Mouse (Mus musculus): Measurements from ENCODE around the gene Lmf1. TPM values are rescaled to one million over a fixed set of nuclear protein-coding genes. Genes with fewer than 3 reads are reported as not detected.

Lmf1 gene
- polyA plus RNA-seq, 1 experiment from 2014 or later: 26.2 TPM

DNA sequence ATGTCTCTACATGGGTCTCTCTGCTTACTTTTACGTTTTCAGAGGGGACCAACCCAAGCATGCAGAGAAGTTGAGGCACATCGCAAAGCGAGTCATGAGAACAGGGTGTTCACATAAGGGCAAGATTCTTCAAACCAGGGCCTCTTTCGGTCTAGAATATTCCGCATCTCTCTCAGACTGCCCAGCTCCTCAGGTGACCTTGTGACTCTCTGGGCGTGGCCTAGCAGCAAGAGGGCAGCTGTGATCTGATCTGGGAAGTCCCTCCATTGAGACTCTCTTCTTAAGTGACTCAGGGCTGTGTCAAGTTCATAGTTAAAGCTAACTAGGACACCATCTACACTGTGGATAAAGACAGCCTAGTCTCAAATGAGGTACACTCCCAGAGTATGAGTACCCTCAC, 34.4 kb downstream of the Lmf1 start:
- H3K4me1 ChIP-seq: peaks cover 35% of the 10 kb centered on the region
- no peak overlapping the region for H3K27ac ChIP-seq
- H3K27me3 ChIP-seq: no peaks in the 10 kb centered on the region
- H3K9ac ChIP-seq: no peak overlapping the region
- 95% methylated on average over 6 of the region's 6 CpGs for WGBS
- peaks cover 29% of the 10 kb centered on the region for H3K36me3 ChIP-seq
- no peaks in the 10 kb centered on the region for H3K9me3 ChIP-seq (replicated peaks)
- H3K4me3 ChIP-seq: no peak overlapping the region
- no peak overlapping the region for H3K4me2 ChIP-seq (replicated peaks)
- no peak for ATAC-seq (ENCODE audit: low FRiP score)

DNA sequence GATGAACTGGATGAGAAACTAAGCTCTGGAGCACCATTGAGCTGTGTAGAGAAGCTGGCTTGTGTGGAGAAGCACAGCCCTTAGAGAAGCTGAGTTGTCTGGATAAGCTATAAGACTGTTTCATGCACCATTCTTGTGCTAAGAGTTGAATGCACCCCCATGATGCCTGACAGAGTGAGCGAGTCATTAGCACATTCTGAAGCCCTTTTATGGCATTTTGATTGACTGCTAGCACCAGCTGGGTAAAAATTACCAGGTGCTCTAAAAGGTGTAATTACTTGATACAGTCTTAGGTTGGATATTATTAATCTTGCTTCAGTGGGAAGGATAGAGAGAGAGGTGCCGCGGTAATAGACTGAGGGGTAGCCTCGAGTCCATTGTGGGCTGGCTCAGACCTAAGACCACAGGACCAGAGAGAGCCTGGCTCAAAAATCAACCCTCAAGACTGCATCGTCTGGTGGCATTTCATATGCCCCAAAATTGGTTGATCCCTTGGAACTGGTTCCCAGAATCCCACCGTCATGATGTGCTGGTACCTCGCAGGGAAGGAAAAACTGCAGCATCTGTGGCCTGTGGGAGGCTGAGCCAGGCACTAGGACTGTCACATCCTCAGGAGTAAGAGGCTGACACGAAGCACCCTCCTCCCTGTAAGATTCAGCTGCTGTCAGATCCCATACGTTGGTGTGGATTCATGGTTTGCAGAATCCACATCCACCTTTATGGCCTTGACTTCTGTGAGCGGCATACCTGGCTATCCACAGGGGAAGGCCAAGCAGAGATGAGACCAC, 36.0 kb downstream of the Lmf1 start:
- peaks cover 28% of the 10 kb centered on the region for H3K4me1 ChIP-seq
- ATAC-seq (ENCODE audit: low FRiP score): no peak
- no peaks in the 10 kb centered on the region for H3K9me3 ChIP-seq (replicated peaks)
- no peak overlapping the region for H3K9ac ChIP-seq
- peaks cover 29% of the 10 kb centered on the region for H3K36me3 ChIP-seq
- H3K4me3 ChIP-seq: no peak overlapping the region
- no peaks in the 10 kb centered on the region for H3K27me3 ChIP-seq
- WGBS: 92% methylated on average over 10 of the region's 10 CpGs
- no peak overlapping the region for H3K27ac ChIP-seq
- H3K4me2 ChIP-seq (replicated peaks): no peak overlapping the region

GRCm38 (mm10) chr17:25618508-25619056, 39.7 kb downstream of the Lmf1 start:
- no peaks in the 10 kb centered on the region for H3K27me3 ChIP-seq
- peak; percentile 85 for ATAC-seq (ENCODE audit: low FRiP score)
- WGBS: 45% methylated on average over 16 of the region's 16 CpGs
- peaks cover 24% of the 10 kb centered on the region for H3K36me3 ChIP-seq
- peaks cover 18% of the 10 kb centered on the region for H3K4me1 ChIP-seq
- no peak overlapping the region for H3K4me2 ChIP-seq (replicated peaks)
- H3K4me3 ChIP-seq: no peak overlapping the region
- no peak overlapping the region for H3K9ac ChIP-seq
- H3K9me3 ChIP-seq (replicated peaks): no peaks in the 10 kb centered on the region
- peak overlapping the region; percentile 41; the same call in 1 of the 2 replicates for H3K27ac ChIP-seq

- peaks cover 37% of the 10 kb centered on the region for H3K4me1 ChIP-seq
- no peak overlapping the region for H3K9ac ChIP-seq
- no peak overlapping the region for H3K27ac ChIP-seq
- no peaks in the 10 kb centered on the region for H3K9me3 ChIP-seq (replicated peaks)
- H3K4me3 ChIP-seq: no peak overlapping the region
- ATAC-seq (ENCODE audit: low FRiP score): no peak
- H3K4me2 ChIP-seq (replicated peaks): no peak overlapping the region
- whole genome bisulfite sequencing: 86% methylated on average over 4 of the region's 4 CpGs
- H3K36me3 ChIP-seq: peaks cover 6% of the 10 kb centered on the region; the same call in 1 of the 2 replicates
- H3K27me3 ChIP-seq: no peaks in the 10 kb centered on the region
These were observed 44.6 kb downstream of the Lmf1 start for GRCm38 (mm10) chr17:25623441-25623840.

- H3K4me3 ChIP-seq: no peak overlapping the region
- no peak overlapping the region for H3K27ac ChIP-seq
- H3K9me3 ChIP-seq (replicated peaks): no peaks in the 10 kb centered on the region
- H3K27me3 ChIP-seq: no peaks in the 10 kb centered on the region
- H3K36me3 ChIP-seq: peaks cover 6% of the 10 kb centered on the region; the same call in 1 of the 2 replicates
- no peak overlapping the region for H3K9ac ChIP-seq
- ATAC-seq (ENCODE audit: low FRiP score): no peak
- H3K4me2 ChIP-seq (replicated peaks): no peak overlapping the region
- WGBS: 34% methylated on average over 11 of the region's 11 CpGs
- H3K4me1 ChIP-seq: peaks cover 33% of the 10 kb centered on the region
These were observed 45.0 kb downstream of the Lmf1 start for GRCm38 (mm10) chr17:25623935-25624334.

DNA sequence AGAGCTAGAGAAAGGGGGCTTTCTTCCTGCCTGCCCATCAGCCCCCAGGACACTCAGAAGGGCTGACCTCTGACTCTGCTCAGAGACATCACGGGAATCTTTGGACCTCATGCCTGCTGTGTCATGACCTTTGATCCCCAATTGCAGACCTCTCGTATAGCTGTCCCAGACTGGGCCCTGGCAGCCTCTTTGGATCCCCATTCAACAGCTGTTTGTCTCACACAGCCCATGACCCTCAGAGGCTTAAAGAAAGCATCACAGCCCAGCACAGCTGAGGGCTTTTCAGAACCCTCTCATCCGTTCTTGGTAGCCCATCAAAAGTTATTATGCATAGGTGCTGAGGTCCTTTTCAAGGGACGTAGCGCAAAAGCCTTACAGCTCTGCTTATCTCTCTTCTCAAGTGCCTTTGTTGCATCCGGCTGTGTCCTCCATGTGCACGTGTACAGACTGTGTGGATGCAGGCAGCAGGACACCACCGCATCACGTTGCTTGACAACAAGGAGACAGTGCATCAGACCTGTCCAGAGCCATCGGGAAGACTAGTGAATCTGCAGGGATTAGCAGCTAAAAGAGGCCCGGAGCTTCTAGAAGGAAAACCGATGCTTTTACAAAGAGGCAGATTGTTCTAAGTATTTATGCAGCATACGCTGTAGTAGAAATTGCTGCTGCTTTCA, 45.7 kb downstream of the Lmf1 start:
- Histone ChIP-seq H3K4me2 (replicated peaks) (no peak overlapping the region), H3K36me3 (peaks cover 6% of the 10 kb centered on the region; the same call in 1 of the 2 replicates), H3K4me3 (no peak overlapping the region), H3K9me3 (replicated peaks) (no peaks in the 10 kb centered on the region), H3K27ac (no peak overlapping the region), H3K9ac (no peak overlapping the region), H3K4me1 (peaks cover 33% of the 10 kb centered on the region), H3K27me3 (no peaks in the 10 kb centered on the region)
- WGBS: 35% methylated on average over 13 of the region's 13 CpGs
- no peak for ATAC-seq (ENCODE audit: low FRiP score)

GRCm38 (mm10) chr17:25625282-25625681, 46.4 kb downstream of the Lmf1 start:
- H3K9ac ChIP-seq: no peak overlapping the region
- no peak overlapping the region; the same call in 1 of the 2 replicates for H3K27ac ChIP-seq
- no peaks in the 10 kb centered on the region for H3K9me3 ChIP-seq (replicated peaks)
- H3K4me2 ChIP-seq (replicated peaks): no peak overlapping the region
- peaks cover 6% of the 10 kb centered on the region; the same call in 1 of the 2 replicates for H3K36me3 ChIP-seq
- peaks cover 30% of the 10 kb centered on the region for H3K4me1 ChIP-seq
- no peak for ATAC-seq (ENCODE audit: low FRiP score)
- WGBS: 72% methylated on average over 7 of the region's 7 CpGs
- no peaks in the 10 kb centered on the region for H3K27me3 ChIP-seq
- H3K4me3 ChIP-seq: no peak overlapping the region

DNA sequence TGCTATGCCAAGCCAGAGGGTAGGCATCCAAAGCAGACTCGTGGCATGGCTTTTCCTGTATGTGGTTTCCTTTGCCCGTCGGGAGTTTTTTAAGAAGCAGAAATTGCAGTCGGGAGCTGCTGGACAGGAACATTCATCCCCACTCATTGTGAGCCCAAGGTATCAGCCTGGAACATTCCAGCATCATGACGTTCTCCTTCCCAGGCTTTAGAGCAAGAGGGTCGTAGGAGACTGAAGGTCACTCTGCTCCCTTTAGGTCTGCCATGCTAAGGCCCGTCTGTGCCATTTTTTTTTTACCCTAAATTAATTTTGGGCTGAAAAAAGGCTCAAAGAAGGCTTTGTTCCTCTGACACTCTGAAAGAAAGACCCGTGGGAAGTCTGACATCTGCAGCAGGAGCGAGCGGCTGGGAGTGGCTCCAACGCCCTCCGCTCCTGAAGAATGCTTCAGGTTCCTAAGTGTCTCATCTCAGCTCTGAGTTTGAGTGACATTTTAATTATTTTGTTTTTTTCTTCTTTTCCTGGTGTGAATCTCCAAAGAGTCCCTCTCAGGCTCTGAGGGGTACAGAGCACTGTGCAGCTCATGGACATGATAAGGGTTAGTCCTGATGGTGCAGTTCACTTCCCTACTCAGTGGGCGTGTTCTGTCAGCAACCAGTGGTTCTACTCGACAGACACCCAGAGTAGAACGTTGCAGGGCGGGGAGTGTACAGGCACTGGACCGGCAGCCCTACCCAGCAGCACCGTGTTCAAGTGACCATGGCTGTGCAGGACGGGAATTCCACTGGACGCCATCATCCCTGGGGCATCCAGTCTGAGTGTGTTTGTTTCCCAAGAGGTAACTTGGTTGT, 47.5 kb downstream of the Lmf1 start:
- H3K27me3 ChIP-seq: no peaks in the 10 kb centered on the region
- ATAC-seq (ENCODE audit: low FRiP score): peak; percentile 43
- peak overlapping the region; percentile 49 for H3K27ac ChIP-seq
- no peak overlapping the region for H3K4me2 ChIP-seq (replicated peaks)
- no peak overlapping the region for H3K4me3 ChIP-seq
- WGBS: 33% methylated on average over 20 of the region's 20 CpGs
- H3K9ac ChIP-seq: no peak overlapping the region
- no peaks in the 10 kb centered on the region for H3K9me3 ChIP-seq (replicated peaks)
- peaks cover 6% of the 10 kb centered on the region; the same call in 1 of the 2 replicates for H3K36me3 ChIP-seq
- peaks cover 30% of the 10 kb centered on the region for H3K4me1 ChIP-seq

- Histone ChIP-seq H3K27ac (no peak overlapping the region), H3K4me2 (replicated peaks) (no peak overlapping the region), H3K4me1 (peaks cover 30% of the 10 kb centered on the region), H3K9ac (no peak overlapping the region), H3K4me3 (no peak overlapping the region), H3K36me3 (0 out of 2 replicates have a peak, but pooled peaks cover 17% of the 10 kb centered on the region), H3K9me3 (replicated peaks) (no peaks in the 10 kb centered on the region), H3K27me3 (no peaks in the 10 kb centered on the region)
- no peak for ATAC-seq (ENCODE audit: low FRiP score)
- 73% methylated on average over 5 of the region's 5 CpGs for WGBS
These were observed 51.4 kb downstream of the Lmf1 start for GRCm38 (mm10) chr17:25630313-25630712.

DNA sequence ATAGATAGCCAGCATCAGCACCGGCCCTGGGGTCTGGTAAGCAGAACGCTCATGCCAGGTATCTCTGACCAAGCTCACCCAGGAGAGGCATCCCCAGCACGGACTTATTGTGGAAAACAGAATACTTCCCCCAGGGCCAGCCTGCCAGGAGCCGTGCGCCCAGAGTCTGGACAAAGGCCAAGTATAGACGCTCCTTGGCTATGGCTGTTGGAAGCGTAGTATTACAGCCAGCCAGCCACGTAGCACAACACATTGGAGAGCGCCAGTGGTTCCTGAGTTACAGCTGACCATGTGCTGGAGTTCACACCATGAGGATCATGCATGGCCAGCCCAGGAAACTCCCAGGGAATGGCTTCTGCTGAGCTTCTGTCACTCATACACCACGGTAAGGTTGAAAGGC, 55.2 kb downstream of the Lmf1 start:
- Histone ChIP-seq H3K9me3 (replicated peaks) (no peaks in the 10 kb centered on the region), H3K9ac (no peak overlapping the region), H3K36me3 (0 out of 2 replicates have a peak, but pooled peaks cover 17% of the 10 kb centered on the region), H3K4me1 (peaks cover 24% of the 10 kb centered on the region), H3K4me2 (replicated peaks) (no peak overlapping the region), H3K27ac (peak overlapping the region; percentile 68), H3K4me3 (no peak overlapping the region), H3K27me3 (no peaks in the 10 kb centered on the region)
- no peak for ATAC-seq (ENCODE audit: low FRiP score)
- WGBS: 85% methylated on average over 10 of the region's 10 CpGs

DNA sequence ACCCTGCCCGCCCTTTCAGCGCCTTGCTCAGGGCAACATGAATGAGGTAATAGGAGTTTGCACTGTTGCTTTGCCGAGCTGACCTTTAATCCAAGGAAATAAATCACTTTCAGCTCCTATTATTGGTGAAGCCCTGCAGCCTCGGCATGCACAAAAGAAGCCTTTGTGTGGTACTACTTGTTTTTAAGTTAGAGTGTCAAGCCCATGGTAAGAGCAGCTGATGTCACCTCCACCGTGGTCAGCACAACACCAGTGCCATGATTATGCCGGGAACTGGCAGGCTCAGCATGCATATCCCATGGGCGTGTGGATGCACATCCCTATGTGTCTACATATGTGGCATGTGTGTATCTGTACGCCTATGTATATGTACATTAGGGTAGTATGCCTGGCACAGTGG, 56.5 kb downstream of the Lmf1 start:
- Histone ChIP-seq H3K9me3 (replicated peaks) (no peaks in the 10 kb centered on the region), H3K9ac (no peak overlapping the region; the same call in 1 of the 2 replicates), H3K4me1 (peaks cover 24% of the 10 kb centered on the region), H3K4me2 (replicated peaks) (no peak overlapping the region), H3K36me3 (0 out of 2 replicates have a peak, but pooled peaks cover 17% of the 10 kb centered on the region), H3K27ac (peak overlapping the region; percentile 68), H3K27me3 (no peaks in the 10 kb centered on the region), H3K4me3 (no peak overlapping the region)
- WGBS: 22% methylated on average over 8 of the region's 8 CpGs
- ATAC-seq (ENCODE audit: low FRiP score): peak; percentile 60
